Mouse (Mus musculus) layer of hippocampus, postnatal 14 days (tissue): ENCODE data around the gene Olfr811. TPM values are rescaled to one million over a fixed set of nuclear protein-coding genes. Genes with fewer than 3 reads are reported as not detected.

Experiments used
- DNase-seq, 2 experiments: peaks; one replicate each; pipeline ENCODE4 v3.0.0; 2021 to 2022; ENCODE audit warnings: low spot score in 2 of 2, mixed read lengths in 1 of 2
- long read RNA-seq, 2 experiments: library from polyadenylated mRNA; stranded (forward); transcript quantifications; one replicate each; pipeline ENCODE4 v2.0.0; 2021
- total RNA-seq, 2 experiments: library from RNA; stranded (reverse); gene quantifications; 2 replicates each; pipeline ENCODE4 v1.2.3; 2021

The Olfr811 gene
- total RNA-seq: not detected
- long read RNA-seq, experiment 1: 0 reads
- long read RNA-seq, experiment 2: 0 reads

DNA sequence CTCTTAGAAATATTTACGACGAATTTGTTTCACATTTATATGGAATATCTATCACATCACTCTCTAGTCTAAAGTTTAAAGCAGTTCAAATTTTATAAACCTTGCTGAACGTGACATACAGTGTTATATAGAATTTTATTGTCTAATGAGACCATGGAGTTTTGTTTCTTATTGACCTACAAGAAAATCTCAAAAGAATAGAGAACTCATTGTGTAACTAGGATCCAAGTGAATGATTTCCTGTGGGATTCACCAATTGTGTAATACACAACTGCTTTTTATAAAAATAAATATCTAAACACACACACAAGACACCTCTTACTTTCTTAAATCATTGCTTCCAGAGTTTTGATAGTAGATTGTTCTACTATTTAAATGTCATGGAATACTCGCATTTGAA lies at the start of gene Olfr811:
Gene Olfr811, minus strand, starts transcription at position 101 of the 400 bp plus-strand sequence.
- DNase-seq: no peak

DNA sequence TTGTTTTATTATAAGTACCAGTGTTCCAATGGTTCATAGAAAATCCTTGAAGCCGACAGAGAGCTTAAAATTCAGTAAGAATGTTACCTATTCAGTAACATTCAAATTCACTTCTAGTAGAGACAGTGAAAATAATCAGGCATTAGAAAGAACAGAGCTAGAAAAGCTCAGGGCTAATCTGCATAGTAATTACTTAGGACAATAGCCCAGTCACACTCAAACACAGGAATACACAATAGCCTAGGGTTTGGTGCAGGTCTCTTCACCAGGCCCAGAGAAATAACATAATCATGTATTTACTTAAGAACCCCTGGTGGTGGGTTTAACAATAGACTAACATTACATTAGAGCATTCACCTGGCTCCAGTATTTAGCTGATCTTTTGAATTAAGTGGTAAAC lies 43.1 kb upstream of the Olfr811 start:
- DNase-seq: no peak

DNA sequence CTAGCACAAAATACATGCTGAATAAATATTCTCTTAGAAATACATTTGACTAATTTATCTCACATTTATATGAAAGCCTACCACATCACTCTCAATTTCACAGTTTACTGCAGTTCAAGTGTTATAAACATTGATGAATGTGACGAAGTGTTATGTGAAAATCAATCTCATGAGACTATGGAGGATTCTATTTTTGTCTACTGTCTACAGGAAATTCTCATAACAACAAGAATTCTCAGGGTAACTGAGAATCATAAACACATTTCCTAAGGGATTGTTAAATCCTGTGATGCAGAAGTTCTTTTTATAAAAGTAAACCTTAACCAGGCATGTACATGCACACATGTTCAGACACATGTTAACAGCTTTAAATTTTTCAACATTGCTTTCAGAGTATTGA lies 41.8 kb upstream of the Olfr811 start, which contains the start of gene Olfr812:
Gene Olfr812, minus strand, starts transcription at position 101 of the 400 bp plus-strand sequence.
- DNase-seq: no peak

DNA sequence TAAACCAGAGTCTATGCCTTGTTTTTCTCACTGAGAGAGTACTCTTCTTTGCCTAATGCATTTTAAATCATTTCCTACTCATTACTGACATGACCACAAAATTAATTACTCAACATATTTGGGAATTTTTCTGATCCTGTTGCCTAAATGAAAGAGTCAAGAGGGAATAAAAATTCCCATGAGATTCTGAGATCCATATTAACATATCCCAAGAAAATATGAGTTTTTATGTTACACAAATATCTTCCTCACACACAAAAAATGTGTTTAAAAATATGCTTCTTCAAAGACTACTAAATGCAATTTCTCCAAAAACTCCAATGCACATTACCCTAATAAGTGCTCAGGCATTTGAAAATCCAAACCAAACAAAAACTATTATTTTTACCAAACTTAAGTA lies 9.4 kb downstream of the Olfr811 start, which contains the start of gene Olfr810:
Gene Olfr810, minus strand, starts transcription at position 101 of the 400 bp plus-strand sequence.
- DNase-seq: no peak

DNA sequence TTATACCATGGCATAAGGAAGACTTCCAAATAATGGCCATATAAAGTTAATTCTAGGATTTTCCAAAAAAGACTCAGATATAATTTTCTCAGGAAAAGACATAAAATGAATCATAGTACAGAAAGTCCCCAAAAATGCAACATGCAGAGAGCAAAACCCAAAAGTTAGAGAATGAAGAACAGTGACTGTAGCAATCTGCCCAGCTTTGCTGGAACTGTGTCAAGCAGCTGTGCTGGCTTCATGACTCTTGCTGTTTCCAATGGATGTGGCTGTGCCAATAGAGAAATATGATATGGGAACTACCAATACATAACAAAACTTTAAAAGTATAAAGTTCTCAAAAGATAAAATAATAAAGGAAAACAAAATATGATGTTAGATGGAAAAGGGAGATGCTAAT lies 26.1 kb downstream of the Olfr811 start:
- DNase-seq: no peak

DNA sequence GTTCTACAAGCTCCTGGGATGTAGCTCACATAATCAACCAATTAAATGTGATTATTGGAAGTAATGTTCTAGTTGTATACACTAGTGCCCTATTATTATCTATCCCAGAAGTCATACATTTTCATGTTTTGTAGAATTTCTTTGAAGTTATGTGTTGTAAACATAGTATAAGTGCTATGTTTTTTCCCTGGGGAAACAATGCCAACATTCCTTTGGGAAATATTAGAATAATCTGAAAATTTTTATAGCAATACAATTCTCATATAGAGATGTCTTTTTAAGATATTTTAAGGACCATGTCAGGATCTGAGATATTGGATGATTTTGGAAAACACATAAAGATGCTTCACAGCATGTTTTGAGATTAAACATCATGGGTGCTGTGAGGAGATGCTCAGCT lies 29.9 kb downstream of the Olfr811 start, which contains the start of gene Olfr809:
Gene Olfr809, plus strand, starts transcription at position 301 of the 400 bp plus-strand sequence.
- DNase-seq: no peak

DNA sequence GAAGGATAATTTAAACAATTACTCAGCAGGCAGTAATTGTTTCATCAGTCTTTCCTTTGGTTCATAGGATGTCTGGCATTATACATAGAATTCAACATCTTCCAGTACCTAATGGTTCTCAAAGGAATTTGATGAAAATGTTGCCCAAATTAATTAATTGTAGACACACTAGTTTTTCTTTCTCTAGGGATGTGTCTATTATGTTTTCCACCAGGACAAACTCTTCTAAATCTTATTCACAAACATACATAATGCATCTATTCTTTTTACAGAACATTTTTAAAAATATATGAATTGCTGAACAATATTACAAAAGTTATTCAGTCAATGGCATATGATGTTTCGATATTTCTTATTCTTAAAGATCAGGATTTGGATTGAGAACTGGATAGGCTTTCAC lies 39.0 kb downstream of the Olfr811 start, which contains the start of gene Olfr808:
Gene Olfr808, plus strand, starts transcription at position 301 of the 400 bp plus-strand sequence.
- no peak for DNase-seq

DNA sequence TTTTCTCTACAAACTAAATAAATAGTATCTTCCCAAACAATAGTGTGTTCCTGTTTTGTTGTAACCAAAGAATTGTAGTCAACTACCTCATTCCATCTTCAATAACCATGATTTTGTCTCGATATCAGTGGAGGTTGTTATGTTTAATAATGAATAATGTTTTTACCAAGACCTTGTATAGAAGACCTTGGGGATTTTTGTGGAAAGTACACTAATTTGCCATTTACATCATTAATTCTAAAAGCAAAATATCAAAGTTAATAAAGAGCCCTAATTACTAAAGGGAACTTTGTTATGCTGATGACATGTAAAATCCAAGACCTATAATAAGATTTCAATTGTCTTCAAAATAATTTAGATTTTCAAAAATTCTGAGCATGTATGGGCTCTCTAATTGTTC lies 46.5 kb downstream of the Olfr811 start, which contains the start of gene Olfr807:
Gene Olfr807, minus strand, starts transcription at position 101 of the 400 bp plus-strand sequence.
- no peak for DNase-seq

Other genes starting within 250 kb of the Olfr811 start
- not detected for gene Olfr794, start 236.7 kb downstream of the Olfr811 start, total RNA-seq
- gene Olfr796, start 191.8 kb downstream of the Olfr811 start, total RNA-seq: not detected
- not detected for gene Olfr798, start 176.5 kb downstream of the Olfr811 start, total RNA-seq
- gene Olfr799, start 166.9 kb downstream of the Olfr811 start, total RNA-seq: not detected
- gene Olfr800, start 146.7 kb downstream of the Olfr811 start, total RNA-seq: not detected
- not detected for gene Olfr801, start 130.5 kb downstream of the Olfr811 start, total RNA-seq
- gene Olfr802, start 116.2 kb downstream of the Olfr811 start, total RNA-seq: under 1 TPM; 0.10 to 0.18 TPM
- gene Olfr803, start 110.1 kb downstream of the Olfr811 start, total RNA-seq: not detected
- not detected for gene Olfr804, start 101.2 kb downstream of the Olfr811 start, total RNA-seq
- not detected for gene Olfr805, start 75.0 kb downstream of the Olfr811 start, total RNA-seq
- not detected for gene Olfr806, start 62.5 kb downstream of the Olfr811 start, total RNA-seq
- not detected for gene Olfr807, start 46.6 kb downstream of the Olfr811 start, total RNA-seq
- gene Olfr808, start 38.9 kb downstream of the Olfr811 start, total RNA-seq: not detected
- not detected for gene Olfr809, start 29.8 kb downstream of the Olfr811 start, total RNA-seq
- gene Olfr810, start 9.5 kb downstream of the Olfr811 start, total RNA-seq: not detected
- gene Olfr812, start 41.7 kb upstream of the Olfr811 start, total RNA-seq: not detected
- gene Olfr813, start 51.0 kb upstream of the Olfr811 start, total RNA-seq: not detected
- gene Olfr814, start 75.5 kb upstream of the Olfr811 start, total RNA-seq: not detected
- gene Olfr815, start 101.5 kb upstream of the Olfr811 start, total RNA-seq: not detected
- gene Olfr816, start 111.2 kb upstream of the Olfr811 start, total RNA-seq: not detected
- gene Olfr818, start 144.7 kb upstream of the Olfr811 start, total RNA-seq: not detected
- not detected for gene Olfr819, start 162.9 kb upstream of the Olfr811 start, total RNA-seq
- gene Olfr247, start 171.7 kb upstream of the Olfr811 start, total RNA-seq: not detected
- gene Gm10310, start 180.7 kb upstream of the Olfr811 start, total RNA-seq: not detected
- not detected for gene Olfr820, start 208.2 kb upstream of the Olfr811 start, total RNA-seq
- not detected for gene Olfr821, start 226.0 kb upstream of the Olfr811 start, total RNA-seq